10 mouse cellular contexts compared by ENCODE assay signal in the genomic region with DNA sequence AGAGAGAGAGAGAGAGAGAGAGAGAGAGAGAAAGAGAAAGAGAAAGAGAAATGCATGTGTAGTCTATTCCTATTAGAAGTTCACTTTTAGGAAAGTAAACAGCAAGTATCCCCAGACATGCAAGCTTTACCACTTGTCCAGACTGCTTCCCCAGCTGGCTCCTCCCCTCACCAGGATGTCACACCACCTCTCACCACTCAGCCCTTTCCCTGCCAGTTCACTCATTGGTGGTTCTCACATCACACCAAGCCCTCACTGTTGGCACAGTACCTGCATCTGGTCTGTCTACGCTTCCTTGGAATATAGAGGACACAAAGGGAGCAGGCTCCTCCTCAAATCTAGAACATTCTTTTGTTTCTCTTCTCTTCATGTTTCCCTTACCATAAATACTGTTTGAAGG. TPM values are rescaled to one million over a fixed set of nuclear protein-coding genes. Genes with fewer than 3 reads are reported as not detected.
A peak's percentile ranks its signal among the peaks of the same experiment; 100 is the strongest.
DNase-seq lines count a peak whose midpoint lies in the region; ATAC-seq and TF ChIP-seq lines count a peak whose summit lies in the region.
"Had no signal": no experiment of that assay in that cellular context is flagged by ENCODE, and none has a peak within 500 bp of the region (broad histone marks: within the 10 kb centered on the region; RNA-seq: fewer than 3 reads in every experiment).

No protein-coding gene starts in this region.

- 0 out of 2 replicates have a peak, but pooled peaks have one; percentile 40 for ATAC-seq in forebrain, embryonic 14.5 days
- ATAC-seq in forebrain, embryonic 12.5 days (ENCODE audit: low FRiP score), result no peak
- ATAC-seq in limb, embryonic 11.5 days (ENCODE audit: insufficient number of reproducible peaks, low FRiP score, low TSS enrichment, low read depth), result no peak
- peak; percentile 82 for ATAC-seq in stomach, postnatal 0 days (ENCODE audit: low FRiP score, low TSS enrichment)
- ATAC-seq: Patski had no signal

- no peaks in the 10 kb centered on the region for H3K4me1 ChIP-seq in forebrain, embryonic 14.5 days (ENCODE audit: control insufficient read depth, insufficient read depth, low read length)
- 0 out of 2 replicates have a peak, but pooled peaks cover 6% of the 10 kb centered on the region for H3K4me1 ChIP-seq in forebrain, embryonic 12.5 days
- peaks cover 15% of the 10 kb centered on the region for H3K4me1 ChIP-seq in limb, embryonic 11.5 days (ENCODE audit: control insufficient read depth, insufficient read depth, low read length)
- H3K4me1 ChIP-seq in stomach, postnatal 0 days (replicated peaks; ENCODE audit: control insufficient read depth, insufficient read depth), result 0 out of 2 replicates have a peak, but pooled peaks cover 5% of the 10 kb centered on the region

- no peak overlapping the region for H3K27ac ChIP-seq in forebrain, embryonic 14.5 days (ENCODE audit: low read depth, low read length)
- no peak overlapping the region for H3K27ac ChIP-seq in forebrain, embryonic 12.5 days
- no peak overlapping the region for H3K27ac ChIP-seq in limb, embryonic 11.5 days (replicated peaks; ENCODE audit: low read depth, low read length)
- H3K27ac ChIP-seq in stomach, postnatal 0 days (replicated peaks), result peak overlapping the region; percentile 65

- WGBS in forebrain, embryonic 14.5 days, result 47% methylated on average over 1 of the region's 1 CpGs
- 74% methylated on average over 1 of the region's 1 CpGs for whole genome bisulfite sequencing in forebrain, embryonic 12.5 days
- 46% methylated on average over 1 of the region's 1 CpGs for WGBS in limb, embryonic 11.5 days
- 30% methylated on average over 1 of the region's 1 CpGs for WGBS in stomach, postnatal 0 days

- no peaks in the 10 kb centered on the region for H3K9me3 ChIP-seq in forebrain, embryonic 14.5 days (replicated peaks; ENCODE audit: control insufficient read depth, low read length)
- no peaks in the 10 kb centered on the region for H3K9me3 ChIP-seq in forebrain, embryonic 12.5 days
- no peaks in the 10 kb centered on the region for H3K9me3 ChIP-seq in limb, embryonic 11.5 days (ENCODE audit: control insufficient read depth, low read length)
- H3K9me3 ChIP-seq in stomach, postnatal 0 days (ENCODE audit: control insufficient read depth, low read length), result no peaks in the 10 kb centered on the region

- H3K36me3 ChIP-seq in forebrain, embryonic 14.5 days (ENCODE audit: control insufficient read depth, insufficient read depth, low read length), result no peaks in the 10 kb centered on the region
- no peaks in the 10 kb centered on the region for H3K36me3 ChIP-seq in forebrain, embryonic 12.5 days (replicated peaks)
- H3K36me3 ChIP-seq in limb, embryonic 11.5 days (ENCODE audit: control insufficient read depth, insufficient read depth, low read length), result no peaks in the 10 kb centered on the region
- H3K36me3 ChIP-seq in stomach, postnatal 0 days (ENCODE audit: control insufficient read depth, insufficient read depth, low read length), result no peaks in the 10 kb centered on the region

- no peaks in the 10 kb centered on the region for H3K27me3 ChIP-seq in forebrain, embryonic 14.5 days (replicated peaks; ENCODE audit: control insufficient read depth, insufficient read depth, low read length)
- H3K27me3 ChIP-seq in forebrain, embryonic 12.5 days, result no peaks in the 10 kb centered on the region
- H3K27me3 ChIP-seq in limb, embryonic 11.5 days (ENCODE audit: control insufficient read depth, insufficient read depth, low read length), result no peaks in the 10 kb centered on the region
- no peaks in the 10 kb centered on the region for H3K27me3 ChIP-seq in stomach, postnatal 0 days (ENCODE audit: control insufficient read depth, insufficient read depth, low read length)
- H3K27me3 ChIP-seq: Patski had no signal

- H3K9ac ChIP-seq in forebrain, embryonic 14.5 days (ENCODE audit: low read length), result no peak overlapping the region
- no peak overlapping the region for H3K9ac ChIP-seq in forebrain, embryonic 12.5 days
- no peak overlapping the region for H3K9ac ChIP-seq in limb, embryonic 11.5 days (ENCODE audit: low read length)
- H3K9ac ChIP-seq in stomach, postnatal 0 days (ENCODE audit: low read length), result no peak overlapping the region

- no peak for TF ChIP-seq CTCF in stomach, postnatal 0 days (IDR thresholded peaks at IDR 0.05; ENCODE audit: low read depth)

- DNase-seq in forebrain, embryonic 14.5 days (ENCODE audit: low spot score), result peak; percentile 10
- peak; percentile 11 for DNase-seq in urinary bladder, postnatal 10 days (ENCODE audit: low spot score)
- DNase-seq in urinary bladder, postnatal 4 days (ENCODE audit: low spot score in 2 of 2), result no peak
- peak; percentile 34 for DNase-seq in limb, embryonic 11.5 days (ENCODE audit: low spot score)
- peak; percentile 63 for DNase-seq in stomach, postnatal 0 days (ENCODE audit: low spot score)
- DNase-seq in frontal cortex, postnatal 14 days (ENCODE audit: low spot score in 2 of 2), result no peak
- no peak for DNase-seq in ovary, adult 18-20 months (ENCODE audit: low spot score)

- H3K4me2 ChIP-seq in forebrain, embryonic 14.5 days (ENCODE audit: low read length), result no peak overlapping the region
- no peak overlapping the region for H3K4me2 ChIP-seq in forebrain, embryonic 12.5 days
- no peak overlapping the region for H3K4me2 ChIP-seq in limb, embryonic 11.5 days (ENCODE audit: low read depth, severe bottlenecking)
- H3K4me2 ChIP-seq in stomach, postnatal 0 days (replicated peaks; ENCODE audit: low read depth), result no peak overlapping the region

- TF ChIP-seq EP300 in stomach, postnatal 0 days (optimal IDR thresholded peaks at IDR 0.05), result no peak

- no peak overlapping the region for H3K4me3 ChIP-seq in forebrain, embryonic 14.5 days (ENCODE audit: low read depth, low read length)
- no peak overlapping the region for H3K4me3 ChIP-seq in forebrain, embryonic 12.5 days (replicated peaks)
- H3K4me3 ChIP-seq in limb, embryonic 11.5 days (ENCODE audit: low read depth, low read length), result no peak overlapping the region
- H3K4me3 ChIP-seq in stomach, postnatal 0 days (ENCODE audit: low read depth, low read length), result no peak overlapping the region
- H3K4me3 ChIP-seq: erythroblast, embryonic 14.5 days had no signal

RNA-seq across cellular contexts. Expression of a gene that starts 26.9 kb away (rescaled TPM):
- 13.5 and 14.9 TPM in 2 replicates for polyA plus RNA-seq in forebrain, embryonic 14.5 days (2014; fragmentation: Nextera tagmentation; extraction: Ambion mirVana)
- 17.6 TPM in 2 replicates for polyA plus RNA-seq in forebrain, embryonic 12.5 days (2016; fragmentation: Nextera tagmentation; extraction: Ambion mirVana)
- 20.4 and 25.4 TPM in 2 replicates for polyA plus RNA-seq in limb, embryonic 11.5 days (2014; fragmentation: Nextera tagmentation; extraction: Ambion mirVana)
- 16.9 and 17.3 TPM in 2 replicates for polyA plus RNA-seq in stomach, postnatal 0 days (2015; fragmentation: Nextera tagmentation; extraction: Ambion mirVana)

RNA-seq across cellular contexts. Expression of a gene that starts 44.2 kb away (rescaled TPM):
- polyA plus RNA-seq in forebrain, embryonic 14.5 days (2014; fragmentation: Nextera tagmentation; extraction: Ambion mirVana), result 0.59 and 1.0 TPM in 2 replicates
- polyA plus RNA-seq in forebrain, embryonic 12.5 days (2016; fragmentation: Nextera tagmentation; extraction: Ambion mirVana), result 0.86 and 1.4 TPM in 2 replicates
- 2.4 and 3.1 TPM in 2 replicates for polyA plus RNA-seq in limb, embryonic 11.5 days (2014; fragmentation: Nextera tagmentation; extraction: Ambion mirVana)
- 3.8 and 4.7 TPM in 2 replicates for polyA plus RNA-seq in stomach, postnatal 0 days (2015; fragmentation: Nextera tagmentation; extraction: Ambion mirVana)
- polyA plus RNA-seq: erythroblast, embryonic 14.5 days had no signal

Comparison
In these comparisons a context has a peak if more than half of its experiments do, and no peak if none do; other contexts are left out.
1. ATAC-seq: peak in forebrain, embryonic 14.5 days (single experiment) and stomach, postnatal 0 days (single experiment); none in forebrain, embryonic 12.5 days (single experiment) and limb, embryonic 11.5 days (single experiment).
2. DNase-seq: peak in forebrain, embryonic 14.5 days (single experiment), urinary bladder, postnatal 10 days (single experiment), limb, embryonic 11.5 days (single experiment) and stomach, postnatal 0 days (single experiment); none in urinary bladder, postnatal 4 days (0 of 2), frontal cortex, postnatal 14 days (0 of 2) and ovary, adult 18-20 months (single experiment).